In the genomic region with DNA sequence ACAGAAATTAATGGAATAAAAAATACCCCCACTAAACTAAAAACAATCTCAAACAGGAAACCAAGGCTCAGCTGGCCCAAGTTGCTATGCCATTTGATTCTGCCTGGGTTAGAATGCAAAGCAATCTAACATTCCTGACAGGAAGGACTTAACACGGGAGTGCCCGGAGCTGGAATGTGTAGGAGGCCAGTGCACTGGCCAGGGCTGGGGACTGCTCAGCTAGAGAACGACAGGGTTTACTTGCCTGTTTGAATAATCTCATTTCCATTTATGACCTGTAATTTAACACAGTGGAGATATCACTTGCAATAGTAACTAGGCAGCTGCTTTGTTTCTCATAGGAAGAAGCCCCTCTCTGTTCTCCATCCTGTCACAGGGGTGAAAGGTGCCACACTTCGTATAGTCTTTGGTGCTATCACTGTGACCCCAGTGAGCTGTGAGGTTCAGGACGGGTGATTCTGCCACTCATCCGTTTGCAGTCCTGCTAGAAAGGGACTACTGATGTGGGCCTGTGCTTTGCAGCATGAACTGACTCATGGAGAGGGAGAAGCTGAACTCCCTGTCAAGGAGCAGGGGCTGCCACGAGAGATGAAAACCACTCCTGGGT, we compare ENCODE assay signal across 20 mouse cellular contexts. TPM values are rescaled to one million over a fixed set of nuclear protein-coding genes. Genes with fewer than 3 reads are reported as not detected.
DNase-seq lines count a peak whose midpoint lies in the region; ATAC-seq and TF ChIP-seq lines count a peak whose summit lies in the region.
"Had no signal": no experiment of that assay in that cellular context is flagged by ENCODE, and none has a peak within 500 bp of the region (broad histone marks: within the 10 kb centered on the region; RNA-seq: fewer than 3 reads in every experiment).

No protein-coding gene starts in this region.

- peak overlapping the region; percentile 31 for H3K27ac ChIP-seq in heart, embryonic 15.5 days
- no peak overlapping the region for H3K27ac ChIP-seq in lung, postnatal 0 days (ENCODE audit: low read length)
- H3K27ac ChIP-seq: embryonic facial prominence, embryonic 10.5 days; liver, embryonic 12.5 days; midbrain, embryonic 15.5 days; stomach, embryonic 15.5 days had no signal

- no peak for TF ChIP-seq CTCF in lung, postnatal 0 days (IDR thresholded peaks at IDR 0.05)

- intact Hi-C loops in heart, postnatal 10 days (cut with DNase I): loop anchor here (10.0 kb wide), 1 partner anchor 391 kb away; no protein-coding TSS in a partner anchor

- DNase-seq in heart, adult 11 months: no peak
- DNase-seq in lung, postnatal 0 days (ENCODE audit: low spot score): peak; percentile 40
- DNase-seq in lung, postnatal 10 days: no peak
- DNase-seq in heart, postnatal 10 days: peak; percentile 14 to 16
- peak; percentile 45 to 62 for DNase-seq in kidney, postnatal 4 days
- DNase-seq: adrenal gland, postnatal 14 days; cerebellum, adult 9-10 months; gastrocnemius, postnatal 25 days; lung, postnatal 4 days had no signal

- TF ChIP-seq EP300 in lung, postnatal 0 days (IDR thresholded peaks at IDR 0.05): no peak

- H3K36me3 ChIP-seq in heart, embryonic 15.5 days: 0 out of 2 replicates have a peak, but pooled peaks cover 4% of the 10 kb centered on the region
- H3K36me3 ChIP-seq in lung, postnatal 0 days (ENCODE audit: insufficient read depth, low read length): peaks cover 5% of the 10 kb centered on the region; the same call in 1 of the 2 replicates
- H3K36me3 ChIP-seq: liver, embryonic 12.5 days; stomach, embryonic 15.5 days had no signal

- H3K4me1 ChIP-seq in heart, embryonic 15.5 days (replicated peaks): peaks cover 14% of the 10 kb centered on the region
- no peaks in the 10 kb centered on the region for H3K4me1 ChIP-seq in lung, postnatal 0 days (ENCODE audit: insufficient read depth, low read depth, low read length)
- H3K4me1 ChIP-seq: embryonic facial prominence, embryonic 10.5 days; liver, embryonic 12.5 days; midbrain, embryonic 15.5 days; stomach, embryonic 15.5 days had no signal

- no peak overlapping the region for H3K4me3 ChIP-seq in heart, embryonic 15.5 days
- no peak overlapping the region for H3K4me3 ChIP-seq in lung, postnatal 0 days (ENCODE audit: low read depth, low read length)
- H3K4me3 ChIP-seq: embryonic facial prominence, embryonic 10.5 days; liver, embryonic 12.5 days; midbrain, embryonic 15.5 days; stomach, embryonic 15.5 days had no signal

- ATAC-seq in heart, embryonic 15.5 days (replicated peaks; ENCODE audit: insufficient number of reproducible peaks, insufficient read depth, low FRiP score, low read depth): peak; percentile 70; the same call in 1 of the 2 replicates
- peak; percentile 75 for ATAC-seq in lung, postnatal 0 days
- no peak for ATAC-seq in CD4-positive, CD25-positive, alpha-beta regulatory T cell, adult 4 months
- ATAC-seq: inflammation-experienced regulatory T-cells, adult 6 months; liver, embryonic 12.5 days; midbrain, embryonic 15.5 days had no signal

- no peaks in the 10 kb centered on the region for H3K9me3 ChIP-seq in heart, embryonic 15.5 days (replicated peaks)
- H3K9me3 ChIP-seq in lung, postnatal 0 days (ENCODE audit: low read length): no peaks in the 10 kb centered on the region
- H3K9me3 ChIP-seq: embryonic facial prominence, embryonic 10.5 days; liver, embryonic 12.5 days; midbrain, embryonic 15.5 days; stomach, embryonic 15.5 days had no signal

- H3K27me3 ChIP-seq in heart, embryonic 15.5 days: no peaks in the 10 kb centered on the region
- H3K27me3 ChIP-seq in lung, postnatal 0 days (replicated peaks; ENCODE audit: insufficient read depth, low read length): no peaks in the 10 kb centered on the region
- H3K27me3 ChIP-seq: liver, embryonic 12.5 days; midbrain, embryonic 15.5 days; stomach, embryonic 15.5 days had no signal

- no peak overlapping the region for H3K4me2 ChIP-seq in heart, embryonic 15.5 days
- no peak overlapping the region for H3K4me2 ChIP-seq in lung, postnatal 0 days (replicated peaks; ENCODE audit: low read depth, low read length)
- H3K4me2 ChIP-seq: liver, embryonic 12.5 days; midbrain, embryonic 15.5 days; stomach, embryonic 15.5 days had no signal

- H3K9ac ChIP-seq in heart, embryonic 15.5 days: no peak overlapping the region
- no peak overlapping the region for H3K9ac ChIP-seq in lung, postnatal 0 days (replicated peaks; ENCODE audit: low read depth)
- H3K9ac ChIP-seq: liver, embryonic 12.5 days; midbrain, embryonic 15.5 days; stomach, embryonic 15.5 days had no signal

- 18% methylated on average over 7 of the region's 7 CpGs for WGBS in heart, embryonic 15.5 days
- WGBS in lung, postnatal 0 days: 35% methylated on average over 7 of the region's 7 CpGs

RNA-seq across cellular contexts. Expression of gene Tex35, which starts 34.9 kb away (rescaled TPM):
- polyA plus RNA-seq in heart, embryonic 15.5 days (2015; fragmentation: Nextera tagmentation; extraction: Ambion mirVana): not detected in 2 replicates
- polyA plus RNA-seq in lung, postnatal 0 days (2015; fragmentation: Nextera tagmentation; extraction: Ambion mirVana): not detected in 2 replicates
- total RNA-seq in heart, postnatal 10 days (2021): not detected
- under 1 TPM in 1 of 2 experiments, not detected in 1; 0.50 TPM for polyA plus RNA-seq in CD4-positive, CD25-positive, alpha-beta regulatory T cell, adult 4 months (2017; shearing (Covaris generic))
- total RNA-seq: adrenal gland, postnatal 14 days; gastrocnemius, postnatal 25 days; layer of hippocampus, postnatal 14 days; left cerebral cortex, postnatal 36 days; MEL had no signal
- polyA plus RNA-seq: embryonic facial prominence, embryonic 10.5 days; liver, embryonic 12.5 days; midbrain, embryonic 15.5 days; neural tube, embryonic 11.5 days; stomach, embryonic 15.5 days had no signal

Comparison
In these comparisons a context has a peak if more than half of its experiments do, and no peak if none do; other contexts are left out.
1. DNase-seq: peak in lung, postnatal 0 days (single experiment), heart, postnatal 10 days (2 of 2) and kidney, postnatal 4 days (2 of 2); none in heart, adult 11 months (single experiment) and lung, postnatal 10 days (single experiment).